Comparison of ENCODE assay signal across 8 mouse cellular contexts in genomic region chrX:76123355-76123754, GRCm38 (mm10).
DNase-seq lines count a peak whose midpoint lies in the region; ATAC-seq and TF ChIP-seq lines count a peak whose summit lies in the region.

No protein-coding gene starts in this region.

- peak; percentile 87 for DNase-seq in heart, adult 11 months
- no peak for DNase-seq in heart, embryonic 10.5 days (ENCODE audit: low spot score)
- DNase-seq in right cerebral cortex, postnatal 10 days (ENCODE audit: low spot score in 2 of 2) = peak; percentile 26 to 40
- no peak for DNase-seq in right cerebral cortex, postnatal 36 days (ENCODE audit: low spot score in 2 of 2)
- DNase-seq in heart, postnatal 4 days = peak; percentile 83
- peak; percentile 0 for DNase-seq in retina, postnatal 7 days (ENCODE audit: low read depth, low spot score)
- no peak for DNase-seq in layer of hippocampus, adult 2 months (ENCODE audit: low spot score in 2 of 2)

- H3K4me3 ChIP-seq in heart, embryonic 10.5 days = no peak overlapping the region
- no peak overlapping the region for H3K4me3 ChIP-seq in liver, embryonic 12.5 days
- no peak overlapping the region for H3K4me3 ChIP-seq in layer of hippocampus, adult 2 months

- no peaks in the 10 kb centered on the region for H3K27me3 ChIP-seq in heart, embryonic 10.5 days (ENCODE audit: insufficient read depth, poor library complexity, severe bottlenecking)
- H3K27me3 ChIP-seq in liver, embryonic 12.5 days (replicated peaks) = no peaks in the 10 kb centered on the region

- no peaks in the 10 kb centered on the region for H3K36me3 ChIP-seq in heart, embryonic 10.5 days
- H3K36me3 ChIP-seq in liver, embryonic 12.5 days = no peaks in the 10 kb centered on the region

- no peak overlapping the region for H3K27ac ChIP-seq in heart, embryonic 10.5 days
- H3K27ac ChIP-seq in liver, embryonic 12.5 days = no peak overlapping the region
- H3K27ac ChIP-seq in layer of hippocampus, adult 2 months = no peak overlapping the region

- no peak overlapping the region for H3K9ac ChIP-seq in liver, embryonic 12.5 days

- WGBS in heart, embryonic 10.5 days = 56% methylated on average over 2 of the region's 2 CpGs
- WGBS in liver, embryonic 12.5 days (ENCODE audit: insufficient replicate concordance) = 43% methylated on average over 2 of the region's 2 CpGs

- no peaks in the 10 kb centered on the region for H3K9me3 ChIP-seq in heart, embryonic 10.5 days
- H3K9me3 ChIP-seq in liver, embryonic 12.5 days (replicated peaks) = no peaks in the 10 kb centered on the region

- TF ChIP-seq CTCF in layer of hippocampus, adult 2 months (conservative IDR thresholded peaks at IDR 0.05) = no peak

- H3K4me1 ChIP-seq in heart, embryonic 10.5 days = no peaks in the 10 kb centered on the region
- no peaks in the 10 kb centered on the region for H3K4me1 ChIP-seq in liver, embryonic 12.5 days

- ATAC-seq in liver, embryonic 12.5 days = no peak

- H3K4me2 ChIP-seq in liver, embryonic 12.5 days = no peak overlapping the region

Comparison
In these comparisons a context has a peak if more than half of its experiments do, and no peak if none do; other contexts are left out.
1. DNase-seq: peak in heart, adult 11 months (single experiment), right cerebral cortex, postnatal 10 days (2 of 2), heart, postnatal 4 days (single experiment) and retina, postnatal 7 days (single experiment); none in heart, embryonic 10.5 days (single experiment), right cerebral cortex, postnatal 36 days (0 of 2) and layer of hippocampus, adult 2 months (0 of 2).